8 mouse cellular contexts compared by ENCODE assay signal in the genomic region with DNA sequence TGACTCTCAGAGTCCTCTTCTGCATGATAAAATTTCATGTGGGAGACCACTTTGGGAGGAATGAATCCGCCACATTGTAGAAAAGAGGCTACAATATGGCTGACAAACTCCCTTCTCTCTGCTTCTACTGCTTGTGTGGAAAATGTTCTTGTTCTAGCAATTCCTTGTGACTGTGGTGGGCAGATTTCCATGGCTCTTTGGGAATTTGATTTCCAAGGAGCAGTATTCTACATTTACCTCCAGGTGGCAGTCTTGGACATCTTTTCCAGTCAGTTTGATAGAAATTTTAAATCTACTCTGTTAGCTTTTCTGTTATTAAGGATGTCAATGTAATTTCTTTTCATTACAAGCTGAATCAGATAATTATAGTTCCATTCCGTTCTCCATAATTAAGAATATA. TPM values are rescaled to one million over a fixed set of nuclear protein-coding genes. Genes with fewer than 3 reads are reported as not detected.
DNase-seq lines count a peak whose midpoint lies in the region; ATAC-seq and TF ChIP-seq lines count a peak whose summit lies in the region.

No protein-coding gene starts in this region.

- in situ Hi-C loops in ES-E14 (cut with MboI; ENCODE audit: low sequenced_read_pairs in 2 of 2, unreplicated experiment in 2 of 2): loop anchor here in 1 of 2 experiments (25.0 kb wide), 1 partner anchor 450 kb away; the partner anchor contains the start of gene Cpne8

- no peaks in the 10 kb centered on the region for H3K9me3 ChIP-seq in forebrain, postnatal 0 days (ENCODE audit: low read length)
- no peaks in the 10 kb centered on the region for H3K9me3 ChIP-seq in forebrain, embryonic 11.5 days (ENCODE audit: control insufficient read depth, low read length)
- no peaks in the 10 kb centered on the region for H3K9me3 ChIP-seq in ES-E14 (ENCODE audit: control insufficient read depth, insufficient read depth, low read depth, low read length)
- H3K9me3 ChIP-seq in forebrain, embryonic 13.5 days (replicated peaks): no peaks in the 10 kb centered on the region

- peak; percentile 75 for TF ChIP-seq CTCF in forebrain, postnatal 0 days (IDR thresholded peaks at IDR 0.05; ENCODE audit: low read depth)

- peak; percentile 27; the same call in 1 of the 2 replicates for ATAC-seq in forebrain, postnatal 0 days
- no peak for ATAC-seq in forebrain, embryonic 11.5 days (replicated peaks; ENCODE audit: low FRiP score)
- ATAC-seq in forebrain, embryonic 13.5 days: no peak

- H3K9ac ChIP-seq in forebrain, postnatal 0 days: no peak overlapping the region
- H3K9ac ChIP-seq in forebrain, embryonic 11.5 days (ENCODE audit: low read length): no peak overlapping the region
- no peak overlapping the region for H3K9ac ChIP-seq in ES-E14 (ENCODE audit: insufficient read depth, low read depth, low read length, poor library complexity, severe bottlenecking)
- H3K9ac ChIP-seq in forebrain, embryonic 13.5 days: no peak overlapping the region

- H3K27ac ChIP-seq in forebrain, postnatal 0 days (ENCODE audit: low read depth, low read length): no peak overlapping the region
- H3K27ac ChIP-seq in forebrain, embryonic 11.5 days (ENCODE audit: low read depth, low read length): no peak overlapping the region
- H3K27ac ChIP-seq in ES-E14 (ENCODE audit: insufficient read depth, low read depth, low read length, poor library complexity, severe bottlenecking): no peak overlapping the region
- H3K27ac ChIP-seq in forebrain, embryonic 13.5 days: no peak overlapping the region

- WGBS in forebrain, postnatal 0 days: 36% methylated on average over 2 of the region's 2 CpGs
- WGBS in forebrain, embryonic 11.5 days: 47% methylated on average over 2 of the region's 2 CpGs
- WGBS in forebrain, embryonic 13.5 days: 28% methylated on average over 2 of the region's 2 CpGs

- no peaks in the 10 kb centered on the region for H3K27me3 ChIP-seq in forebrain, postnatal 0 days (ENCODE audit: insufficient read depth, low read length)
- no peaks in the 10 kb centered on the region for H3K27me3 ChIP-seq in forebrain, embryonic 11.5 days (ENCODE audit: control insufficient read depth, insufficient read depth, low read length)
- no peaks in the 10 kb centered on the region for H3K27me3 ChIP-seq in forebrain, embryonic 13.5 days

- intact Hi-C loops in left cerebral cortex, postnatal 25 days (cut with DNase I): loop anchor here (2.0 kb wide), 2 partner anchors 603 to 691 kb away; no protein-coding TSS in a partner anchor

- H3K4me1 ChIP-seq in forebrain, postnatal 0 days (ENCODE audit: insufficient read depth): no peaks in the 10 kb centered on the region
- no peaks in the 10 kb centered on the region for H3K4me1 ChIP-seq in forebrain, embryonic 11.5 days (replicated peaks; ENCODE audit: control insufficient read depth, insufficient read depth, low read length)
- H3K4me1 ChIP-seq in ES-E14 (ENCODE audit: control insufficient read depth in 2 of 2, insufficient read depth in 2 of 2, low read length in 2 of 2, poor library complexity in 1 of 2): no peaks in the 10 kb centered on the region
- H3K4me1 ChIP-seq in forebrain, embryonic 13.5 days: no peaks in the 10 kb centered on the region

- no peak overlapping the region for H3K4me2 ChIP-seq in forebrain, postnatal 0 days (ENCODE audit: low read depth)
- H3K4me2 ChIP-seq in forebrain, embryonic 11.5 days (ENCODE audit: low read depth, low read length, severe bottlenecking): no peak overlapping the region
- H3K4me2 ChIP-seq in forebrain, embryonic 13.5 days: no peak overlapping the region

- no peak overlapping the region for H3K4me3 ChIP-seq in forebrain, postnatal 0 days (ENCODE audit: low read depth, low read length)
- H3K4me3 ChIP-seq in forebrain, embryonic 11.5 days (ENCODE audit: low read depth, low read length): no peak overlapping the region
- H3K4me3 ChIP-seq in ES-E14 (ENCODE audit: insufficient read depth in 1 of 2, low read depth in 1 of 2, low read length in 2 of 2, poor library complexity in 1 of 2, severe bottlenecking in 1 of 2): no peak overlapping the region
- H3K4me3 ChIP-seq in forebrain, embryonic 13.5 days: no peak overlapping the region

- DNase-seq in forebrain, postnatal 0 days: peak; percentile 88
- no peak for DNase-seq in forebrain, embryonic 11.5 days (ENCODE audit: low spot score)
- DNase-seq in left cerebral cortex, postnatal 25 days (ENCODE audit: low spot score in 2 of 2): peak; percentile 40 to 73
- no peak for DNase-seq in left cerebral cortex, adult 8-10 months (ENCODE audit: low spot score in 2 of 2)
- no peak for DNase-seq in ES-E14 (ENCODE audit: low read depth, low spot score)
- DNase-seq in layer of hippocampus, adult 8-10 months (ENCODE audit: low spot score in 2 of 2): peak; percentile 24 to 26
- DNase-seq in thymus, postnatal 0 days (ENCODE audit: low spot score): no peak

- H3K36me3 ChIP-seq in forebrain, postnatal 0 days (ENCODE audit: insufficient read depth): peaks cover 5% of the 10 kb centered on the region
- no peaks in the 10 kb centered on the region; the same call in 1 of the 2 replicates for H3K36me3 ChIP-seq in forebrain, embryonic 11.5 days (ENCODE audit: control insufficient read depth, insufficient read depth, low read length)
- H3K36me3 ChIP-seq in ES-E14 (ENCODE audit: control insufficient read depth, insufficient read depth, low read length, poor library complexity, severe bottlenecking): no peaks in the 10 kb centered on the region
- peaks cover 16% of the 10 kb centered on the region for H3K36me3 ChIP-seq in forebrain, embryonic 13.5 days (ENCODE audit: poor library complexity, severe bottlenecking)

TF ChIP-seq in ES-E14, 5 proteins besides CTCF, POLR2A, EP300 and RAD21:
- TF ChIP-seq CHD2 (IDR thresholded peaks at IDR 0.05; ENCODE audit: low read depth, low read length) (no peak), HCFC1 (IDR thresholded peaks at IDR 0.05; ENCODE audit: borderline replicate concordance, insufficient read depth, low read length) (no peak), ZC3H11A (IDR thresholded peaks at IDR 0.05; ENCODE audit: borderline replicate concordance, low read depth, low read length) (peak; percentile 80), MAFK (IDR thresholded peaks at IDR 0.05; ENCODE audit: insufficient read depth, low read depth, low read length) (no peak), ZNF384 (IDR thresholded peaks at IDR 0.05; ENCODE audit: low read depth, low read length) (no peak)

RNA-seq across cellular contexts. Expression of gene Alg10b, which starts 13.5 kb away (rescaled TPM):
- total RNA-seq in forebrain, postnatal 0 days (2014; rRNA removed): 59.9 and 91.3 TPM in 2 replicates
- 21.0 and 34.8 TPM in 2 replicates for polyA plus RNA-seq in forebrain, postnatal 0 days (2015; fragmentation: Nextera tagmentation; extraction: Ambion mirVana)
- 48.4 and 48.8 TPM in 2 replicates for polyA plus RNA-seq in forebrain, embryonic 11.5 days (2014; fragmentation: Nextera tagmentation; extraction: Ambion mirVana)
- total RNA-seq in left cerebral cortex, postnatal 25 days (2021): 10 to 100 TPM; 28.6 to 30.3 TPM
- total RNA-seq in left cerebral cortex, adult 8-10 months (2022): 10 to 100 TPM; 23.4 to 27.8 (median 25.4) TPM
- total RNA-seq in ES-E14 (2012; rRNA removed): 30.9 and 40.3 TPM in 2 replicates
- 10 to 100 TPM; 25.1 to 33.0 (median 28.7) TPM for total RNA-seq in layer of hippocampus, adult 8-10 months (2022)
- polyA plus RNA-seq in forebrain, embryonic 13.5 days (2015; fragmentation: Nextera tagmentation; extraction: Ambion mirVana): 40.1 and 44.2 TPM in 2 replicates
- polyA plus RNA-seq in thymus, postnatal 0 days (2015; fragmentation: Nextera tagmentation; extraction: Ambion mirVana): 19.4 and 20.2 TPM in 2 replicates

Comparison
In these comparisons a context has a peak if more than half of its experiments do, and no peak if none do; other contexts are left out.
1. DNase-seq: peak in forebrain, postnatal 0 days (single experiment), left cerebral cortex, postnatal 25 days (2 of 2) and layer of hippocampus, adult 8-10 months (2 of 2); none in forebrain, embryonic 11.5 days (single experiment), left cerebral cortex, adult 8-10 months (0 of 2), ES-E14 (single experiment) and thymus, postnatal 0 days (single experiment).